Mouse (Mus musculus) A20 (cell line): ENCODE results near the gene Limk2.

ENCODE experiments used
- DNase-seq: peaks from one replicate; pipeline ENCODE4 v3.0.0-alpha.2; 2011; ENCODE audit warnings: low read depth, low spot score

Limk2 gene

GRCm38 (mm10) chr11:3412111-3412510, 3.1 kb upstream of the Limk2 start:
- no peak for DNase-seq

- DNase-seq: peak; percentile 53
Measured at GRCm38 (mm10) chr11:3408131-3408996, 625 bp downstream of the Limk2 start.

GRCm38 (mm10) chr11:3404287-3405047, 4.5 kb downstream of the Limk2 start:
- no peak for DNase-seq

GRCm38 (mm10) chr11:3403024-3403423, 6.0 kb downstream of the Limk2 start:
- DNase-seq: no peak

GRCm38 (mm10) chr11:3398318-3398717, 10.7 kb downstream of the Limk2 start:
- no peak for DNase-seq

GRCm38 (mm10) chr11:3396562-3396961, 12.4 kb downstream of the Limk2 start:
- DNase-seq: no peak

- DNase-seq: no peak
Measured at GRCm38 (mm10) chr11:3396091-3396490, 12.9 kb downstream of the Limk2 start.

GRCm38 (mm10) chr11:3394520-3394919, 14.5 kb downstream of the Limk2 start:
- DNase-seq: no peak

- DNase-seq: no peak
Measured at GRCm38 (mm10) chr11:3392526-3392925, 16.5 kb downstream of the Limk2 start.

- no peak for DNase-seq
Measured at GRCm38 (mm10) chr11:3390789-3391188, 18.2 kb downstream of the Limk2 start.

- DNase-seq: no peak
Measured at GRCm38 (mm10) chr11:3389996-3390395, 19.0 kb downstream of the Limk2 start.

- no peak for DNase-seq
Measured at GRCm38 (mm10) chr11:3387482-3388196, 21.4 kb downstream of the Limk2 start.

- peak; percentile 74 for DNase-seq
Measured at GRCm38 (mm10) chr11:3386941-3387368, 22.0 kb downstream of the Limk2 start.

- DNase-seq: peak; percentile 29
Measured at GRCm38 (mm10) chr11:3382602-3383594, 26.1 kb downstream of the Limk2 start.

GRCm38 (mm10) chr11:3381148-3381814, 27.7 kb downstream of the Limk2 start:
- DNase-seq: no peak

- no peak for DNase-seq
Measured at GRCm38 (mm10) chr11:3379427-3379826, 29.6 kb downstream of the Limk2 start.

GRCm38 (mm10) chr11:3374741-3375140, 34.2 kb downstream of the Limk2 start:
- no peak for DNase-seq

- DNase-seq: no peak
Measured at GRCm38 (mm10) chr11:3374293-3374645, 34.7 kb downstream of the Limk2 start.

GRCm38 (mm10) chr11:3373591-3374292, 35.2 kb downstream of the Limk2 start:
- DNase-seq: no peak
